Mouse (Mus musculus) stomach, embryonic 16.5 days (tissue): ENCODE measurements around the gene Vangl1. TPM values are rescaled to one million over a fixed set of nuclear protein-coding genes. Genes with fewer than 3 reads are reported as not detected.
"Not testable (repeated sequence)": the region's sequence is repeated elsewhere in the genome, so short reads cannot be mapped to it uniquely, and the experiment has no call there.

ENCODE experiments used
- ATAC-seq: fragments of 200-750 bp; cut with Nextera tagmentation; 2 replicates; pipeline ENCODE4 v1.8.0; 2017; ENCODE audit warnings: moderate number of reproducible peaks, moderate TSS enrichment; ENCODE audit not compliant: insufficient read depth, low FRiP score
- H3K27ac ChIP-seq: fragments of 300-500 bp; sonication (generic); 2 replicates; pipeline ENCODE4 v1.5.1; 2014; ENCODE audit warnings: low read length
- H3K27me3 ChIP-seq: fragments of 300-500 bp; sonication (generic); 2 replicates; pipeline ENCODE4 v1.6.1; 2014; ENCODE audit warnings: low read length, control low read depth, mixed read lengths; ENCODE audit not compliant: control insufficient read depth, insufficient read depth
- H3K36me3 ChIP-seq: fragments of 300-500 bp; sonication (generic); 2 replicates; pipeline ENCODE4 v1.6.1; 2014; ENCODE audit warnings: low read length; ENCODE audit not compliant: control insufficient read depth, insufficient read depth
- H3K4me1 ChIP-seq: fragments of 300-500 bp; sonication (generic); 2 replicates; pipeline ENCODE4 v1.6.1; 2014; ENCODE audit warnings: low read length, control low read depth, mixed read lengths; ENCODE audit not compliant: control insufficient read depth, insufficient read depth
- H3K4me2 ChIP-seq: fragments of 300-500 bp; sonication (generic); 2 replicates; pipeline ENCODE4 v1.6.1; 2014; ENCODE audit warnings: low read depth, low read length, mixed read lengths
- H3K4me3 ChIP-seq: fragments of 300-500 bp; sonication (generic); replicated peaks from 2 replicates; pipeline ENCODE4 v1.5.1; 2014; ENCODE audit warnings: mild to moderate bottlenecking, low read length
- H3K9ac ChIP-seq: fragments of 300-500 bp; sonication (generic); 2 replicates; pipeline ENCODE4 v1.6.1; 2014; ENCODE audit warnings: low read length
- H3K9me3 ChIP-seq: fragments of 300-500 bp; sonication (generic); replicated peaks from 2 replicates; pipeline ENCODE4 v1.6.1; 2016; ENCODE audit warnings: low read length, control low read depth; ENCODE audit not compliant: control insufficient read depth
- WGBS: fragments of 180-500 bp; shearing (Covaris S2); extraction: QIAGEN DNeasy Blood & Tissue Kit; methylation state at CpG from one replicate; pipeline ENCODE4 v1.1.7; 2014; 5-methylcytosine and 5-hydroxymethylcytosine counted together
- polyA plus RNA-seq: library from polyadenylated mRNA; unstranded; fragments of >200 nt; fragmentation: Nextera tagmentation; extraction: Ambion mirVana; gene quantifications from 2 replicates; pipeline ENCODE4 v1.2.1, GENCODE M21; 2015

The Vangl1 gene
- polyA plus RNA-seq, 1 experiment from 2014 or later = 30.7 TPM

DNA sequence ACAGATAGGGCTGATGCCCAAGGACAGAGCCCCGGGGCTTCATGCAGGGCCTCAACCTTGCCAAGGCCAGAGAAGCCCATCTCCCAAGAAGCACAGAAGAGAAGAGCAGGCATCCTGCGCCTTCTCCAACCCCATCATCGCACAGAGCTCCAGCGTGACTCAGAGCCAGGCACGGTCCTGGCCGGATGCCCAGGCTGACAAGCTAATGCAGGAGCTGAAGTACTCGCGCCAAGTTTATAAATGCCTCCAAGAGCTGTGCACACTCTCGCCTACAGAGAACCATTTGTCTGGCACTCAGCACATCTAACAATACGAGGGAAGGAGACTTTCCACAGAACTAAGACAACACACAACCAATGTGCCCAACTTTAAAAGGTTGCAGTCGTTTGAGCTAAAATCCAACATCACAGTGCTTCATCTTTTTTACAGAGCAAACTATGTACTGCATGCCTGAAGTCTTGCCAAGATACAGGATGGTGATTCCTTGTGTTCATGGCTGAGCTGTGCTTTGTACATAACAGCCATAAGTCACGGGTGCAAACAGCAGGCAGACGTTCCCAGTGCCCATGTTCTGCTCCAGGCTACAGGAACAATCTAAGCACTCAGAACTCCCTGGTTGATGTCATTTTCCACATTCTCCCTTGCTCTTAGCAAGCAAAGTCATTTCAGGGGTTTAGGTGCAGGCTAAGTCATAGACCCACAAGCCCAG lies 35.1 kb downstream of the Vangl1 start:
- H3K36me3 ChIP-seq = peaks cover 3% of the 10 kb centered on the region
- no peak overlapping the region for H3K4me3 ChIP-seq
- WGBS = 16% methylated on average over 13 of the region's 13 CpGs
- peak; percentile 94 for ATAC-seq
- 0 out of 2 replicates have a peak overlapping the region, but pooled peaks have one; percentile 8 for H3K9ac ChIP-seq
- no peaks in the 10 kb centered on the region for H3K27me3 ChIP-seq
- H3K27ac ChIP-seq = peak overlapping the region; percentile 94
- H3K9me3 ChIP-seq = no peaks in the 10 kb centered on the region
- H3K4me2 ChIP-seq = peak overlapping the region; percentile 23
- H3K4me1 ChIP-seq = peaks cover 37% of the 10 kb centered on the region

- H3K27me3 ChIP-seq = no peaks in the 10 kb centered on the region
- no peak overlapping the region for H3K4me3 ChIP-seq
- H3K36me3 ChIP-seq = peaks cover 7% of the 10 kb centered on the region
- H3K4me1 ChIP-seq = peaks cover 32% of the 10 kb centered on the region
- H3K9ac ChIP-seq = no peak overlapping the region
- peak overlapping the region; percentile 21; the same call in 1 of the 2 replicates for H3K27ac ChIP-seq
- no peaks in the 10 kb centered on the region for H3K9me3 ChIP-seq
- no peak for ATAC-seq
- 30% methylated on average over 10 of the region's 10 CpGs for WGBS
- H3K4me2 ChIP-seq = no peak overlapping the region
Observed at GRCm38 (mm10) chr3:102167555-102168210, 36.8 kb downstream of the Vangl1 start.

DNA sequence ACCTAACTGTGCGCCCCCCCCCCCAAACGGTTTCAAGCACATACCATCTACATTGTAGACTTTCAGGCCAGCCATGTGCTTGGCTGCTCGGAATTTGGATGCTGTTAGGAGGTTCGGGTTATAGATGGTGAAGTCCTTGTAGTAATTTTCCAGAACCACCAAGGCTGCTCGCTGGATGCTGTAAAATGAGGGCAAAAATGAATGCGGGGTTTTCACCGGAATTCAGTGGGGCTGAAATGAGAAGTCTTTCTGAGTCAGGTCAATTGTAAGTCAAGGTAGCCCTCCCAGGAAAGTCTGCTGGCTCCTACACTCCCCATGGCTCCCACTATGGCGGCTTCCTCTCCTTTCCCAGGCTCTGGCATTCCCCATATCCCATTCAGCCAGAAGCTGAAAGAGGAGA lies 37.7 kb downstream of the Vangl1 start:
- Histone ChIP-seq H3K4me3 (no peak overlapping the region), H3K27me3 (no peaks in the 10 kb centered on the region), H3K36me3 (peaks cover 7% of the 10 kb centered on the region), H3K9ac (no peak overlapping the region), H3K9me3 (no peaks in the 10 kb centered on the region), H3K27ac (no peak overlapping the region), H3K4me1 (peaks cover 28% of the 10 kb centered on the region), H3K4me2 (no peak overlapping the region)
- 87% methylated on average over 8 of the region's 8 CpGs for WGBS
- ATAC-seq = no peak

GRCm38 (mm10) chr3:102166287-102166620 lies 38.2 kb downstream of the Vangl1 start:
- no peaks in the 10 kb centered on the region for H3K27me3 ChIP-seq
- no peak for ATAC-seq
- H3K36me3 ChIP-seq = peaks cover 11% of the 10 kb centered on the region
- WGBS = 67% methylated on average over 4 of the region's 4 CpGs
- no peak overlapping the region for H3K9ac ChIP-seq
- no peaks in the 10 kb centered on the region for H3K9me3 ChIP-seq
- peaks cover 28% of the 10 kb centered on the region for H3K4me1 ChIP-seq
- no peak overlapping the region for H3K27ac ChIP-seq
- no peak overlapping the region for H3K4me3 ChIP-seq
- H3K4me2 ChIP-seq = no peak overlapping the region

GRCm38 (mm10) chr3:102165536-102166286 lies 38.8 kb downstream of the Vangl1 start:
- Histone ChIP-seq H3K36me3 (peaks cover 11% of the 10 kb centered on the region), H3K9me3 (no peaks in the 10 kb centered on the region), H3K27me3 (no peaks in the 10 kb centered on the region), H3K9ac (no peak overlapping the region), H3K4me1 (peaks cover 23% of the 10 kb centered on the region), H3K27ac (no peak overlapping the region), H3K4me3 (no peak overlapping the region), H3K4me2 (no peak overlapping the region)
- WGBS = 80% methylated on average over 21 of the region's 21 CpGs
- peak; percentile 26; the same call in 1 of the 2 replicates for ATAC-seq

DNA sequence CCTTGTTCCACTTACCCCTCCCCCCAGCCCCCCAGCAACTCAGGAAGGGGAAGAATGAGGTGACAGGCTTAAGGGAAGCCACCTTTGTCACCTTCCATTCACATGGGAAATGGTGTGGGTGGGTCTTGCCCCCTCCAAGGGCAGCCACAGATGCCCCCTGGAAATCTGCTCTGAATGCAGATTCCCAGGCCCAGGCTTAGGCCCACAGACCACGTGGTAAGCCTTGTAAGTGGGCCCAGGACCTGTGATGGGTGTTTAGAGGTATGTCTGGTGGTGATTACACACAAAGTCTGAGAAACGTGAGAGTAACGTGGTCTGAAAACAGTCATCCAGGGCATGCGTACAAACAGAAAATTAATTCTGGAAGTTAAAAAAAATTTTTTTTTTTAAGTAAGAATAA lies 39.6 kb downstream of the Vangl1 start:
- 69% methylated on average over 4 of the region's 4 CpGs for WGBS
- Histone ChIP-seq H3K4me3 (no peak overlapping the region), H3K4me2 (no peak overlapping the region), H3K9me3 (no peaks in the 10 kb centered on the region), H3K27ac (no peak overlapping the region), H3K27me3 (no peaks in the 10 kb centered on the region), H3K9ac (no peak overlapping the region), H3K4me1 (peaks cover 22% of the 10 kb centered on the region), H3K36me3 (peaks cover 11% of the 10 kb centered on the region)
- no peak for ATAC-seq

- H3K4me3 ChIP-seq, H3K9me3 ChIP-seq, H3K4me2 ChIP-seq, H3K9ac ChIP-seq, H3K27ac ChIP-seq, ATAC-seq, H3K27me3 ChIP-seq: not testable (repeated sequence)
- WGBS = 83% methylated on average over 1 of the region's 1 CpGs
- H3K4me1 ChIP-seq = peaks cover 22% of the 10 kb centered on the region
- H3K36me3 ChIP-seq = peaks cover 11% of the 10 kb centered on the region
Observed at GRCm38 (mm10) chr3:102163861-102164260, 40.6 kb downstream of the Vangl1 start.

GRCm38 (mm10) chr3:102159423-102160325 lies 44.8 kb downstream of the Vangl1 start:
- ATAC-seq = peak; percentile 59; the same call in 1 of the 2 replicates

More at GRCm38 (mm10) chr3:102159423-102160325, 44.8 kb downstream of the Vangl1 start:
- H3K27me3 ChIP-seq = no peaks in the 10 kb centered on the region
- WGBS = 53% methylated on average over 14 of the region's 14 CpGs
- H3K4me2 ChIP-seq = no peak overlapping the region
- no peak overlapping the region for H3K9ac ChIP-seq
- peaks cover 23% of the 10 kb centered on the region for H3K4me1 ChIP-seq
- H3K36me3 ChIP-seq = peaks cover 17% of the 10 kb centered on the region
- no peaks in the 10 kb centered on the region for H3K9me3 ChIP-seq
- H3K27ac ChIP-seq = peak overlapping the region; percentile 85
- H3K4me3 ChIP-seq = no peak overlapping the region; the same call in 1 of the 2 replicates
